Mouse (Mus musculus) megakaryocyte, embryonic 14.5 days (primary cell): ENCODE data around the gene Sla2.

Experiments used
- FLI1 ChIP-seq: IDR thresholded peaks from 2 replicates; pipeline ENCODE4 v1.6.1; 2012; ENCODE audit warnings: low read length, inconsistent platforms, mixed read lengths
- GATA1 ChIP-seq: IDR thresholded peaks from 3 replicates; pipeline ENCODE4 v1.6.1; 2012; ENCODE audit warnings: mixed read lengths, low read length, inconsistent platforms, borderline replicate concordance

- TF ChIP-seq GATA1 (no peak), FLI1 (no peak)
These were observed 26.2 kb upstream of the Sla2 start for GRCm38 (mm10) chr2:156913191-156913590.
